Mouse (Mus musculus) kidney, adult 2 months (tissue): ENCODE measurements at regions not wholly inside any gene's neighbourhood (a gene's known extent, or its start where the extent isn't known, plus 50 kb on each side); places are given as distances from the start of the nearest gene placed in this dataset.

Source experiments
- DNase-seq: peaks from one replicate; pipeline ENCODE4 v3.0.0; 2021
- H3K27ac ChIP-seq: fragments of 200-500 bp; 2 replicates; pipeline ENCODE4 v1.5.1; 2012; ENCODE audit warnings: low read depth, low read length, control low read depth, inconsistent platforms; ENCODE audit not compliant: insufficient read depth
- H3K27me3 ChIP-seq: fragments of 200-500 bp; replicated peaks from 2 replicates; pipeline ENCODE4 v1.6.1; 2012; ENCODE audit warnings: mild to moderate bottlenecking, moderate library complexity, low read length, inconsistent platforms; ENCODE audit not compliant: control insufficient read depth, insufficient read depth
- H3K36me3 ChIP-seq: fragments of 200-500 bp; 2 replicates; pipeline ENCODE4 v1.6.1; 2012; ENCODE audit warnings: mild to moderate bottlenecking, moderate library complexity, low read length, inconsistent platforms; ENCODE audit not compliant: control insufficient read depth, insufficient read depth
- H3K4me1 ChIP-seq: fragments of 200-500 bp; 2 replicates; pipeline ENCODE4 v1.6.1; 2011; ENCODE audit warnings: low read length; ENCODE audit not compliant: control insufficient read depth, insufficient read depth
- H3K4me3 ChIP-seq: fragments of 200-500 bp; 2 replicates; pipeline ENCODE4 v1.5.1; 2011; ENCODE audit warnings: mild to moderate bottlenecking, low read depth, low read length, control low read depth; ENCODE audit not compliant: insufficient read depth
- CTCF ChIP-seq: fragments of 200-500 bp; conservative IDR thresholded peaks from 2 replicates; pipeline ENCODE4 v1.5.1; 2011; ENCODE audit warnings: low read depth, mild to moderate bottlenecking, control low read depth, low read length, moderate library complexity, mixed read lengths; ENCODE audit not compliant: insufficient read depth, insufficient read length
- POLR2A ChIP-seq: fragments of 200-500 bp; IDR thresholded peaks from one replicate; pipeline ENCODE4 v1.6.1; 2011; ENCODE audit warnings: low read depth, low read length, control low read depth
- WGBS: fragments of 180-500 bp; shearing (Covaris S2); methylation state at CpG from one replicate; pipeline ENCODE4 v1.1.7; 2018; 5-methylcytosine and 5-hydroxymethylcytosine counted together

DNA sequence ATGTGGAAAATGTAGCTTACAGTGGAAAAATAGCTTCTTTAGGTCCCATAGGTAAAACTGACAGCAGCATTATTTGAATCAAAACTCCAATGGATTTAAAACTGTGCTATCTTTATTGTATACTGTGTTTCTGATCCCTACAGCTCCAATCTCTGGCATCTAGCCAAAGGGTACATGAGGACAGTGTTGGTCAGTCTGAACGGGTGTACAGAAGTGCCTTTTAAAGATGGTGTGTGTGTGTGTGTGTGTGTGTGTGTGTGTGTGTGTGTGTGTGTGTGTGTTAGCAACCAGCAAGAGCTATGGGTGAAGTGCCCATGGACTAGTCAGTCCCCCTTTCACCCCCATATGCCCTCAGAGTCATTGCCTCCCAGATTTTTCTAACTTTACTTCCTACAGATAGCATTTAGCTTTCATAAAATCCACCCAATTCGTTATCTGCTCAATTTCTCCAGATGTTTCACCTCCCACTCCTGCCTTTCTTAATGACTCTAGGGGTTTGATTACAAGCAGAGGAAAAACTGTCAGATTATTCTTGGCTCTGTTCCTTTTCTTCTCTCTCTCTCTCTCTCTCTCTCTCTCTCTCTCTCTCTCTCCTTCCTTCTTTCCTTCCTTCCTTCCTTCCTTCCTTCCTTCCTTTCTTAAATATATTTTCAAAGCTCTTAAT, 404.8 kb downstream of the Inhba start:
- TF ChIP-seq CTCF (no peak), POLR2A (no peak)
- Histone ChIP-seq H3K4me1 (no peaks in the 10 kb centered on the region), H3K4me3 (no peak overlapping the region), H3K27ac (no peak overlapping the region), H3K27me3 (no peaks in the 10 kb centered on the region), H3K36me3 (no peaks in the 10 kb centered on the region)
- DNase-seq = no peak
- 2% methylated on average over 2 of the region's 2 CpGs for WGBS

DNA sequence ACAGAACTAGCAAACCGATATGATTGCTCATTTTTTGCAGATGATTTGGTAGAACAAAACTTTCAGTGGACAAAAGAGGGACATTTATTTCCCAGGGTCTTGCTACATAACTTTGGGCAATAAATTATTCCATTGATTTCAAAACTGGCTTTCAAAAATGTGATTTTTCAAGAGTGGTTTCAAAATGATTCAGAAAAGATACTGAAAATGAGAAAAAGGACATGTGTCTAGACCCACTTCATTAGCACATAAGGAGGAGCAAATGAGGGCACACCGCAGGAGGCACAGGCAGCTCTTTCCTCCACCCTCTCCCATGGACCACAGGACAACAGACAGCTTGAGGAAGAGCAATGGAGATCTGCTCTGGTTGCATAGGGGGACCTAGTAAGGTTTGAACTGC, 412.5 kb downstream of the Inhba start:
- Histone ChIP-seq H3K4me1 (no peaks in the 10 kb centered on the region), H3K27ac (no peak overlapping the region), H3K27me3 (no peaks in the 10 kb centered on the region), H3K36me3 (no peaks in the 10 kb centered on the region), H3K4me3 (no peak overlapping the region)
- no peak for DNase-seq
- 75% methylated on average over 2 of the region's 2 CpGs for WGBS
- TF ChIP-seq POLR2A (no peak), CTCF (no peak)

DNA sequence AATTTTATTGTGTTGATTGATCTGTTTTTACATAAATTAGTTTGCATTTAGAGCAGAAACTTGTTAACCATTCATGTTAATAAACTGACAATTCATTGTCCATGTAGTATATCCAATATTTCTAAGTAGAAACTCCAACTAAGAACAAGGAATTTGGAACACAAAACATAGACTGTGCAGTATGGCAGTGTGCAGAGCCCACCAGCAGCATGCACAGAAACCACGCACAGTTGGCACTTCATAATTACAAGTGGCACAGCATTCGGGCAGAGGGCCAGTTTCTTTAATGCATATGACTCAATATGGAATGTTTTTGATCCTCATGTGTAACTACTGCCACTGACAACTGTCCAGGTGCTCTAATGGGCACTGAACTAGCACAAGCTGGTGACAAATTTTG, 423.8 kb downstream of the Inhba start:
- Histone ChIP-seq H3K4me1 (no peaks in the 10 kb centered on the region), H3K27ac (no peak overlapping the region)
- no peak for TF ChIP-seq POLR2A
- no peak for TF ChIP-seq CTCF

DNA sequence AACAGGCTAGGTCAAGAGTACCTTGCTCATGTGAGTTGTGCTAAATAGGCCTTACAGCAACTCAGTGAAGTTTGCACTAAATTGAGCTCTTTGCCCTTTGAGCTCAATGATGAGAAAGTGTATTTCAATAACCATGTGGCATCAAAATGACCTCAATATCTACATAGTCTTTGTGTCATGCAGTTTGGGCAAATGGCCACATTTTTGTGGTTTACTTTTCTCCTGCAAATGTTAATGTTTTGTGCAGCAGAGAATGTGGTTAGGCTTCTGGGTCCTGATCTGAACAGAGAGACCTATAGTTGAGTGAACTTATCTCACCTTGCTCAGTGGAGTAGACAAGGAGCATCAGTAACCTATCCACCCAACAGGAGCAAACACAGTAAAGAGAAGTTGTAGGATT, 441.6 kb downstream of the Inhba start:
- Histone ChIP-seq H3K4me1 (no peaks in the 10 kb centered on the region), H3K36me3 (no peaks in the 10 kb centered on the region), H3K27ac (no peak overlapping the region), H3K27me3 (no peaks in the 10 kb centered on the region), H3K4me3 (no peak overlapping the region)
- TF ChIP-seq CTCF (no peak), POLR2A (no peak)
- no peak for DNase-seq

More for the DNA sequence above, 423.8 kb downstream of the Inhba start:
- Histone ChIP-seq H3K4me3 (no peak overlapping the region), H3K27me3 (no peaks in the 10 kb centered on the region), H3K36me3 (no peaks in the 10 kb centered on the region)
- no peak for DNase-seq
- WGBS = 85% methylated on average over 2 of the region's 2 CpGs

DNA sequence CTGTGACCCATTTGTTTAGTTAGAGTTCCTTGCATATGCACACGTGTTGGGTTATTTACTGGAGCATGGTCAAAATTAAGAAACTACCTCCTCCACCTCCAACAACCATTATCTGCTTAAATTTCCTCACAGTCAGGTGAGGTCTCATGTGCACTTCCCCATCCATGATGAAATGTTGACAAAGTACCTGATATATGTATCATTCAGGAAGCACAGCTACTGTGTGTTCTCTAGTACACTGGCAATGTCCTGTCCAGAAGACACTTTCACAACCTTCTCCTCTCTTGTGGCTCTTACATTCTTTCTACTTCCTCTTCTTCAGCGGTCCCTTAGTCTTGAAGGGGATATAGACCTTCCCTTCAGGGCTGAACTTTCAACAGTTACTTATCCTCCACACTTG, 448.1 kb downstream of the Inhba start:
- no peak overlapping the region for H3K27ac ChIP-seq
- H3K36me3 ChIP-seq = no peaks in the 10 kb centered on the region
- H3K4me3 ChIP-seq = no peak overlapping the region
- DNase-seq = no peak
- TF ChIP-seq CTCF (no peak), POLR2A (no peak)
- H3K4me1 ChIP-seq = no peaks in the 10 kb centered on the region
- H3K27me3 ChIP-seq = no peaks in the 10 kb centered on the region
- WGBS = 70% methylated on average over 2 of the region's 2 CpGs

DNA sequence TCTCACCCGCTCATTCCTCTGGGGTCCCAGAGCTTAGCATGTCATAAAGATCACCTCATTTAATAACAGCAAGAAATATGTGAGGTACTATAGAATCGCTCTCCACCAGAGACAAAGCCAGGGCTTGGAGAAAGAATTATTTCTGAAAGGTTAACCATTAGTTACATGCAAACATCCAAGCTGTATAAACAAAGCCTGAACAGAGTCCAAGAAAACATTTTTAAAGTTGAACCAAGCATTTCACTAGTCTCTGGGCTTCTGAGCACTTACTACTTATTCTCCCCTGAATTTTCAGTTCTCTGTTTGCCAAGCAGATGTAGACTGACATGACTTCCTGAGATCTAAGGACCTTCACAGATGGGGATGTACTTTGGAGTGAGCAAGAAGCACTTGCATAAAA, 450.0 kb downstream of the Inhba start:
- WGBS = 71% methylated on average over 2 of the region's 2 CpGs
- peak; percentile 2 for DNase-seq
- no peaks in the 10 kb centered on the region for H3K27me3 ChIP-seq
- no peaks in the 10 kb centered on the region for H3K4me1 ChIP-seq
- no peak overlapping the region for H3K4me3 ChIP-seq
- no peaks in the 10 kb centered on the region for H3K36me3 ChIP-seq
- no peak for TF ChIP-seq POLR2A
- no peak for TF ChIP-seq CTCF
- no peak overlapping the region for H3K27ac ChIP-seq

DNA sequence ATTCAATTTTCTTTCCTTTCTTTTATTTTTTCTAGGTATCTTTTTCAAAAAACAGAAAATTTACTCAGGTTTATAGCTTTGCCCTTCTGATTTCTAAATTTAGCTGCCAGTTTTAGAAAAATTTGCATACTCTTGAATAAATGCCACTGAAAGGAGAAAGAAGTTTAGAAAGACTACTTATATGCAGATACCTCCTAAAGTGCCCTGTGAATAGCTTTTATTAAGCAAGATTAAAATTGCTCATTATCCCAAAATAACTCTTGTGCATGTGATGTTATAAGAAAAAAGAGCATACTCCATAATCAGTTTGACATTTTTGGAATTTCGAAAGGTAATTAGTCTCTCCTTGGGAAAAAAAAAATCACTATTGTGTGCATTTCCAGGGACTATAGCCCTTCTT, 453.2 kb downstream of the Inhba start:
- Histone ChIP-seq H3K4me3 (no peak overlapping the region), H3K36me3 (no peaks in the 10 kb centered on the region), H3K4me1 (no peaks in the 10 kb centered on the region), H3K27me3 (no peaks in the 10 kb centered on the region), H3K27ac (no peak overlapping the region)
- WGBS = 91% methylated on average over 1 of the region's 1 CpGs
- DNase-seq = no peak
- TF ChIP-seq POLR2A (no peak), CTCF (no peak)
